Mouse (Mus musculus) lung, embryonic 15.5 days (tissue): ENCODE results near the gene Gm9945. TPM values are rescaled to one million over a fixed set of nuclear protein-coding genes. Genes with fewer than 3 reads are reported as not detected.

ENCODE experiments used
- ATAC-seq: fragments of 200-750 bp; cut with Nextera tagmentation; 2 replicates; pipeline ENCODE4 v1.8.0; 2017; ENCODE audit warnings: moderate number of reproducible peaks, borderline replicate concordance; ENCODE audit not compliant: low FRiP score, low TSS enrichment; ENCODE audit errors: extremely low read depth
- H3K27ac ChIP-seq: fragments of 300-500 bp; sonication (generic); 2 replicates; pipeline ENCODE4 v1.5.1; 2015; ENCODE audit warnings: moderate library complexity, mild to moderate bottlenecking, inconsistent platforms
- H3K27me3 ChIP-seq: fragments of 300-500 bp; sonication (generic); 2 replicates; pipeline ENCODE4 v1.6.1; 2015; ENCODE audit warnings: inconsistent platforms
- H3K36me3 ChIP-seq: fragments of 300-500 bp; sonication (generic); 2 replicates; pipeline ENCODE4 v1.6.1; 2015; ENCODE audit warnings: inconsistent platforms
- H3K4me1 ChIP-seq: fragments of 300-500 bp; sonication (generic); 2 replicates; pipeline ENCODE4 v1.6.1; 2015; ENCODE audit warnings: inconsistent platforms
- H3K4me2 ChIP-seq: fragments of 300-500 bp; sonication (generic); 2 replicates; pipeline ENCODE4 v1.6.1; 2015; ENCODE audit warnings: inconsistent platforms, mild to moderate bottlenecking, moderate library complexity
- H3K4me3 ChIP-seq: fragments of 300-500 bp; sonication (generic); 2 replicates; pipeline ENCODE4 v1.5.1; 2015; ENCODE audit warnings: mild to moderate bottlenecking, inconsistent platforms
- H3K9ac ChIP-seq: fragments of 300-500 bp; sonication (generic); 2 replicates; pipeline ENCODE4 v1.6.1; 2015; ENCODE audit warnings: inconsistent platforms
- H3K9me3 ChIP-seq: fragments of 300-500 bp; sonication (generic); 2 replicates; pipeline ENCODE4 v1.6.1; 2016; ENCODE audit warnings: inconsistent platforms
- WGBS: fragments of 180-500 bp; shearing (Covaris S2); methylation state at CpG from one replicate; pipeline ENCODE4 v1.1.7; 2015; 5-methylcytosine and 5-hydroxymethylcytosine counted together
- polyA plus RNA-seq: library from polyadenylated mRNA; unstranded; fragments of >200 nt; fragmentation: Nextera tagmentation; extraction: Ambion mirVana; gene quantifications from 2 replicates; pipeline ENCODE4 v1.2.1, GENCODE M21; 2015

Gm9945 gene
- polyA plus RNA-seq, 1 experiment from 2014 or later, result not detected

- 41% methylated on average over 16 of the region's 16 CpGs for WGBS
- Histone ChIP-seq H3K4me1 (peaks cover 45% of the 10 kb centered on the region), H3K36me3 (no peaks in the 10 kb centered on the region)
These were observed 41.3 kb downstream of the Gm9945 start for GRCm38 (mm10) chr11:53521120-53521820.

GRCm38 (mm10) chr11:53521821-53522131 is 41.8 kb downstream of the Gm9945 start:
- WGBS, result 70% methylated on average over 7 of the region's 7 CpGs

More at GRCm38 (mm10) chr11:53521120-53521820, 41.3 kb downstream of the Gm9945 start:
- Histone ChIP-seq H3K4me3 (peak overlapping the region; percentile 78), H3K27ac (no peak overlapping the region), H3K9me3 (no peaks in the 10 kb centered on the region), H3K9ac (no peak overlapping the region), H3K27me3 (no peaks in the 10 kb centered on the region), H3K4me2 (peak overlapping the region; percentile 87)
- ATAC-seq, result no peak

GRCm38 (mm10) chr11:53522362-53522761 is 42.4 kb downstream of the Gm9945 start:
- Histone ChIP-seq H3K4me2 (no peak overlapping the region), H3K27ac (no peak overlapping the region), H3K9me3 (no peaks in the 10 kb centered on the region), H3K4me1 (peaks cover 38% of the 10 kb centered on the region), H3K36me3 (no peaks in the 10 kb centered on the region), H3K27me3 (no peaks in the 10 kb centered on the region), H3K9ac (no peak overlapping the region), H3K4me3 (no peak overlapping the region)
- ATAC-seq, result no peak
- WGBS, result 90% methylated on average over 3 of the region's 3 CpGs

More at GRCm38 (mm10) chr11:53521821-53522131, 41.8 kb downstream of the Gm9945 start:
- Histone ChIP-seq H3K4me1 (peaks cover 43% of the 10 kb centered on the region), H3K27ac (no peak overlapping the region), H3K36me3 (no peaks in the 10 kb centered on the region), H3K4me3 (no peak overlapping the region), H3K9ac (no peak overlapping the region), H3K9me3 (no peaks in the 10 kb centered on the region), H3K4me2 (peak overlapping the region; percentile 87; the same call in 1 of the 2 replicates), H3K27me3 (no peaks in the 10 kb centered on the region)
- no peak for ATAC-seq

- no peak for ATAC-seq
- Histone ChIP-seq H3K4me2 (no peak overlapping the region), H3K9ac (no peak overlapping the region), H3K4me1 (peaks cover 37% of the 10 kb centered on the region), H3K36me3 (no peaks in the 10 kb centered on the region), H3K27me3 (no peaks in the 10 kb centered on the region), H3K27ac (no peak overlapping the region), H3K9me3 (no peaks in the 10 kb centered on the region), H3K4me3 (no peak overlapping the region)
- 44% methylated on average over 9 of the region's 9 CpGs for WGBS
These were observed 43.0 kb downstream of the Gm9945 start for GRCm38 (mm10) chr11:53522930-53523329.

GRCm38 (mm10) chr11:53523545-53524405 is 43.8 kb downstream of the Gm9945 start:
- Histone ChIP-seq H3K4me2 (no peak overlapping the region), H3K27me3 (no peaks in the 10 kb centered on the region), H3K27ac (no peak overlapping the region), H3K9ac (no peak overlapping the region), H3K9me3 (no peaks in the 10 kb centered on the region), H3K4me1 (peaks cover 42% of the 10 kb centered on the region), H3K4me3 (no peak overlapping the region), H3K36me3 (no peaks in the 10 kb centered on the region)
- 73% methylated on average over 14 of the region's 14 CpGs for WGBS
- no peak for ATAC-seq

- Histone ChIP-seq H3K36me3 (no peaks in the 10 kb centered on the region), H3K27me3 (no peaks in the 10 kb centered on the region), H3K9ac (no peak overlapping the region), H3K4me1 (peaks cover 44% of the 10 kb centered on the region), H3K4me2 (no peak overlapping the region), H3K9me3 (no peaks in the 10 kb centered on the region), H3K27ac (no peak overlapping the region), H3K4me3 (no peak overlapping the region)
- ATAC-seq, result no peak
- WGBS, result 71% methylated on average over 6 of the region's 6 CpGs
These were observed 44.9 kb downstream of the Gm9945 start for GRCm38 (mm10) chr11:53524905-53525304.

GRCm38 (mm10) chr11:53525461-53525860 is 45.5 kb downstream of the Gm9945 start:
- no peak for ATAC-seq
- no peaks in the 10 kb centered on the region for H3K27me3 ChIP-seq
- WGBS, result 44% methylated on average over 4 of the region's 4 CpGs
- H3K4me2 ChIP-seq, result no peak overlapping the region
- H3K9me3 ChIP-seq, result no peaks in the 10 kb centered on the region
- no peaks in the 10 kb centered on the region for H3K36me3 ChIP-seq
- H3K9ac ChIP-seq, result no peak overlapping the region
- no peak overlapping the region for H3K27ac ChIP-seq
- peaks cover 42% of the 10 kb centered on the region for H3K4me1 ChIP-seq
- no peak overlapping the region for H3K4me3 ChIP-seq

GRCm38 (mm10) chr11:53528397-53529252 is 48.7 kb downstream of the Gm9945 start:
- H3K4me2 ChIP-seq, result 0 out of 2 replicates have a peak overlapping the region, but pooled peaks have one; percentile 13
- H3K4me1 ChIP-seq, result peaks cover 23% of the 10 kb centered on the region
- no peak overlapping the region for H3K9ac ChIP-seq
- 64% methylated on average over 9 of the region's 9 CpGs for WGBS
- peaks cover 8% of the 10 kb centered on the region for H3K36me3 ChIP-seq
- H3K9me3 ChIP-seq, result no peaks in the 10 kb centered on the region
- ATAC-seq, result peak; percentile 3; the same call in 1 of the 2 replicates
- H3K27ac ChIP-seq, result peak overlapping the region; percentile 6; the same call in 1 of the 2 replicates
- H3K4me3 ChIP-seq, result no peak overlapping the region
- H3K27me3 ChIP-seq, result no peaks in the 10 kb centered on the region

GRCm38 (mm10) chr11:53529253-53529557 is 49.2 kb downstream of the Gm9945 start:
- peaks cover 13% of the 10 kb centered on the region for H3K36me3 ChIP-seq
- H3K9me3 ChIP-seq, result no peaks in the 10 kb centered on the region
- peak; percentile 66; the same call in 1 of the 2 replicates for ATAC-seq
- WGBS, result 32% methylated on average over 6 of the region's 6 CpGs
- no peak overlapping the region for H3K4me3 ChIP-seq
- H3K4me2 ChIP-seq, result peak overlapping the region; percentile 13; the same call in 1 of the 2 replicates
- H3K4me1 ChIP-seq, result peaks cover 23% of the 10 kb centered on the region
- H3K27ac ChIP-seq, result 0 out of 2 replicates have a peak overlapping the region, but pooled peaks have one; percentile 33
- 0 out of 2 replicates have a peak overlapping the region, but pooled peaks have one; percentile 21 for H3K9ac ChIP-seq
- no peaks in the 10 kb centered on the region for H3K27me3 ChIP-seq

- no peaks in the 10 kb centered on the region for H3K9me3 ChIP-seq
- no peaks in the 10 kb centered on the region for H3K27me3 ChIP-seq
- H3K27ac ChIP-seq, result no peak overlapping the region
- no peak overlapping the region for H3K4me3 ChIP-seq
- H3K36me3 ChIP-seq, result peaks cover 20% of the 10 kb centered on the region
- H3K4me1 ChIP-seq, result peaks cover 23% of the 10 kb centered on the region
- ATAC-seq, result no peak
- H3K9ac ChIP-seq, result no peak overlapping the region
- H3K4me2 ChIP-seq, result no peak overlapping the region
- 65% methylated on average over 9 of the region's 9 CpGs for WGBS
These were observed 50.0 kb downstream of the Gm9945 start for GRCm38 (mm10) chr11:53530001-53530400.
